Mouse (Mus musculus): ENCODE data around the gene Glipr1l1. TPM values are rescaled to one million over a fixed set of nuclear protein-coding genes. Genes with fewer than 3 reads are reported as not detected.
"Not testable (repeated sequence)": the region's sequence is repeated elsewhere in the genome, so short reads cannot be mapped to it uniquely, and the experiment has no call there.

Gene Glipr1l1
- total RNA-seq (2018; cell fraction: chromatin; rRNA removed) = not detected
- not detected for total RNA-seq (2018; cell fraction: cytosol; rRNA removed)
- total RNA-seq (2018; cell fraction: nucleus; rRNA removed) = not detected
- polyA plus RNA-seq (2018) = not detected in 3 replicates

DNA sequence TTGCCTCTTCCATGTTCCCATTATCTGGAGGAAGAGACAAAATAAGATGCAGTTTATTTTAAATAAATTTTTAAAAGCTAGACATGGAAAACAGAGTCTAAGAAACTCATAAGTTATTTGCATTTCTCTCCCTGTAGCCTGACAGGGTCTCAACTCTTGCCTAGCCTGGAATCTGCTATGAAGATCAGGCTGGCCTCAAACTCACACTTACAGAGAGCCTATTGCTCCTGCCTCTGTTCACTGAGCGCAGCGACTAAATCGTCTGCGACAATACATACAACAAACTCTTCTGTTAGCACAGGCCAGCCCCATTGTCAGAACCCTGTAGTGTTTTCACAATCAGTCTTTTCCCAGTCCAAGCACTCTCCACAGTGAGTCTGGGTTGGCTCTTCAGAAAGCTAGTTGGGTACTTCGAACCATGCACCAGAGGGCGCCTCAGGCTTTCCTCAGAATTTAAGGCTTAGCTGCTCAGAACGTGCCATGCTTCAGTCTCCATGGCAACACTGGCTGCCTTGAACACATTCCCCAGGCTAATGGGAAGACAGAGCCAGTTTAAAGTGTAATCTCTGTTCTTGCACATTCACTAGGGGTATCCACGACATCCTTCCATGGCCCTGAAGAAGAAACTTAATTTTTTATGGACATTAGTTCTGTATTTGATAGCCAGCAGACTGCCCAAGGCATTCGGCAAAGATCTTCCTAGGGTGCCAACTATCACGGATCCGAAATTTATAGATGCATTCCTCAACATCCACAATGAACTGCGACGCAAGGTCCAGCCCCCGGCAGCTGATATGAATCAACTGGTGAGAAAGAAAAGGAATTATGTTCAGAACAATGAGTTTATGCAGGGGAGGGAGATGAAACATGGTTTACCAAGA lies at the start of gene Glipr1l1:
Gene Glipr1l1 (plus strand): TSS at position 488 of the 881 bp plus-strand sequence.
- no peaks in the 10 kb centered on the region for H3K79me2 ChIP-seq (ENCODE audit: inconsistent target)
- no peak within 1 kb of the TSS for H3K4me3 ChIP-seq (ENCODE audit: inconsistent target)
- H3K27ac ChIP-seq = no peak within 1 kb of the TSS
- WGBS (ENCODE audit: missing documents) = 64% methylated on average over 14 of the region's 14 CpGs
- no peaks in the 10 kb centered on the region for H3K36me3 ChIP-seq (ENCODE audit: inconsistent target)

DNA sequence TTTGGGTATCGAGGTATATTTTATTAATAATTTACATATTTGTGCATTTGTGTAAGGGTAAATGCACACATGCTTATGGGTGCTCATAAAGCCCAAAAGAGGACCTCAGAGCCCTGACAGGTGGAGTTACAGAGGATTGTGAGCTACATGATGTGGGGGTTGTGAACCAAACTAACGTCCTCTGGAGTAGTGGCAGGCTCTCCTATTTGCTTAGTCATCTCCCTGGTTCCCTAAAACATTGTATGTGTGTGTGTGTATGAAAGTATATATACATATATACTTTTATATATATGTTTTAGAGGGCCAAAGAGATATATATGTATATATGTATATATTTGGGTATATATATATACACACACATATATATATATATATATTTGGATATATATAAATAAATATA lies 36.4 kb upstream of the Glipr1l1 start:
- Histone ChIP-seq H3K27ac (no peak overlapping the region), H3K36me3 (ENCODE audit: inconsistent target) (no peaks in the 10 kb centered on the region), H3K79me2 (ENCODE audit: inconsistent target) (no peaks in the 10 kb centered on the region), H3K4me3 (ENCODE audit: inconsistent target) (no peak overlapping the region)
- 14% methylated on average over 1 of the region's 2 CpGs for WGBS (ENCODE audit: missing documents)

DNA sequence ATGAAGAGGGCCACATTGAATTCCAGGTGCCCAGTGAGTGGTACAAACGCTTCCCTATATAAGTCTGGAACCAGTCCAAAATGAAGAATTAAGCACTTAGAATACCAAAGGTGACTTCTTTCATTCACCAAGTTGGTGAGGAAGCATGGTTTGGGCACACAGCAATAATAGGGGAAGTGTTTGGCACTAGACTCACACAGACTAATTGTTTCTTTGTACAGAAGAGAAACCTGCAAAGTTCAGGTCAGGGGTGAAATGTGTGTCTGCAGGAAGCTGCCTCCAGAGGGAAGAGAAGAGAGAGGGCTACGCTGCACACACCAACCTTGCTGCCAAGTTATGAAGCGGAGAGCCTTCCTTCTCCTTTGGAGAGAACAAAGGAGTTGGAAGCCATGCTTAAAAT lies 31.3 kb upstream of the Glipr1l1 start:
- not testable (repeated sequence) for H3K79me2 ChIP-seq (ENCODE audit: inconsistent target); H3K36me3 ChIP-seq (ENCODE audit: inconsistent target); H3K27ac ChIP-seq; H3K4me3 ChIP-seq (ENCODE audit: inconsistent target)
- 64% methylated on average over 2 of the region's 3 CpGs for WGBS (ENCODE audit: missing documents)

DNA sequence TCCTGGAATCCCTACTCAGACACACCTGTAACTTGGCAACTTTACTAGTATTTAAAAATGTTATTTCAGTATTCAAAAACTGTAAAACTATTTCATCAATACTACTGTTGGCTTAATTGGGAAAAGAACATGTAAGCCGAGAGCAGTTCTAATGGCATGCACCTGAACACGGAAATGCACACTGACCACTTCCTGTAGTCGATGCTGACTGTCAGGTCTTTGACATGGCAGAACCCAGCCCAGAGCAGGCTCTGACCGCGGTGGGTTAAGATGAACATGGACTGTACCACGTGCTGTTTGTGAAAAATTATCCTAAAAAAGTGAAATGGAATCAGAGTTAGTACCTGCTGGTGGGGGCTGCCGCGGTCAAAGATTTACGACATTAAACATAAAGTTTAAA lies 16.5 kb upstream of the Glipr1l1 start:
- H3K79me2 ChIP-seq (ENCODE audit: inconsistent target); H3K36me3 ChIP-seq (ENCODE audit: inconsistent target); H3K4me3 ChIP-seq (ENCODE audit: inconsistent target); H3K27ac ChIP-seq: not testable (repeated sequence)
- 12% methylated on average over 3 of the region's 9 CpGs for WGBS (ENCODE audit: missing documents)

DNA sequence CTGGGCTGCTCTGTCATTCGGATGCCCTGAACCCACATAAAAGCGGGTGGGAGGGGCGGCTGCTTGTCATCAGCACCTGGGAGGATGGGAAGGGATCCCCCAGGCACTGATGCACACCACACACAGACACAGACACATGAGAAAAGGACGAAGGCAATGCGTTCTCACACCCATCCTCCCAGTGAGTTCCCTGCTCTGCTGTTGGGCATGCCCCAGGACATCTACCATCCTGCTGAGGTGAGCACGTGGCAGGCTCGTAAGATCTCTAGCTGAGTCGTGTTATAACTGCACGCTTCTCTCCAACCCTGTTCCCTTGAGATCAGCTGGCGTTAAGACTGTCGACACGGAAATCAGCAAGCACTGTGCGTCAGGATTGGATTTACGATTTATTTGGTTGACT lies 15.7 kb upstream of the Glipr1l1 start:
- not testable (repeated sequence) for H3K4me3 ChIP-seq (ENCODE audit: inconsistent target); H3K79me2 ChIP-seq (ENCODE audit: inconsistent target); H3K27ac ChIP-seq; H3K36me3 ChIP-seq (ENCODE audit: inconsistent target)
- WGBS (ENCODE audit: missing documents) = 65% methylated on average over 11 of the region's 14 CpGs

DNA sequence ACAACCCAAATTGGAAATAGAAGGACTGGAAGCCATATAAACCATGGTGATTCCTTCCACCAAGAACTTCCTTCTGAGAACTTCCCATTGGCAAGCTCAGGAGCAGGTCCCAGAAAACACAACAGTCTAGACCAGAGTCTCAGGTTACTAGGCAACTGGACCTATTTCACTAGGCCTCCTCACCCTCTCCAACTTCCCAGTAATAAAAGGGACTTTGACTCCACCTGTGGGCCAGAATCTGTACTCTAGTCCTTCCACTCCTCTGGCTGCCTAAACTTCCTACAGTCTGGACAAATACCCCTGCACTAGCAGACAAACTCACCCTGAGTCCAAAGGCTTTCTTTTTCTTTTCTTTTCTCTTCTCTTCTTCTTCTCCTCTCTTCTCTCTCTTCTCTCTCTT lies 8.8 kb upstream of the Glipr1l1 start:
- no peaks in the 10 kb centered on the region for H3K36me3 ChIP-seq (ENCODE audit: inconsistent target)
- H3K4me3 ChIP-seq (ENCODE audit: inconsistent target) = no peak overlapping the region

DNA sequence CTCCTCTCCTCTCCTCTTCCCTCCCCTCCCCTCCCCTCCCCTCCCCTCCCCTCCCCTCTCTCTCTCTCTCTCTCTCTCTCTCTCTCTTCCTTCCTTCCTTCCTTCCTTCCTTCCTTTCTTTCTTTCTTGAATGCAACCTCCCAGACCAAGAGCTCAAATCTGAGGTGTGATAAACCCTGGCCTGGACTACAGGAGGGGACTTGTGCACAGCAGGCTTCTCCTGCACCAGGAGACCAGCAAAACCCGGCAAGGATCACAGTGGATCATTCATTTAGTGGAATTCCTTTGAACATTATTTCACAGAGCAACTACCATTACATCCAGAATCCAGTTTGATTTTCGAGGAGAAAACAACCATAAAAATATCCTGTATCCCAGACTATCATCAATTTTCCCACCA lies 8.0 kb upstream of the Glipr1l1 start:
- H3K36me3 ChIP-seq (ENCODE audit: inconsistent target); H3K79me2 ChIP-seq (ENCODE audit: inconsistent target); H3K4me3 ChIP-seq (ENCODE audit: inconsistent target); H3K27ac ChIP-seq: not testable (repeated sequence)
- 96% methylated on average over 2 of the region's 2 CpGs for WGBS (ENCODE audit: missing documents)

More for the DNA sequence above, 8.8 kb upstream of the Glipr1l1 start:
- Histone ChIP-seq H3K79me2 (ENCODE audit: inconsistent target) (no peaks in the 10 kb centered on the region), H3K27ac (no peak overlapping the region)

DNA sequence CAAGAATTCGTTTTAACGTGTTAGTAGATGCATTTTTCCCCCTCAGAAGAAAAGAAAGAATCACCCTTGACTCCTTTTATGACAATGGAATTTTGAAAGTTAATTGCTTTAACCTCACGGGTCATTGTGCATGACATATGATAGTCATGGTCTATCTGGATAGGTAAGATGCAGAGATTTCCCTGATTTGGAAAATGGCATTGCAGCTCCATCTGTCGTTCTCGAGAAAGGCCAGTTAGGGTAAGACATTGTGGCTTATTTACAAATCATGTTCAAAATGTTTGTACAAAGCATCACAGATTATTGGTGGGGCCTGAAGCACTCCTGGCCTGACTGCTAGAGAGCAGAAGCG lies 570 bp downstream of the Glipr1l1 start:
- H3K27ac ChIP-seq; H3K4me3 ChIP-seq (ENCODE audit: inconsistent target); H3K79me2 ChIP-seq (ENCODE audit: inconsistent target); H3K36me3 ChIP-seq (ENCODE audit: inconsistent target): not testable (repeated sequence)
- WGBS (ENCODE audit: missing documents) = 90% methylated on average over 3 of the region's 6 CpGs

DNA sequence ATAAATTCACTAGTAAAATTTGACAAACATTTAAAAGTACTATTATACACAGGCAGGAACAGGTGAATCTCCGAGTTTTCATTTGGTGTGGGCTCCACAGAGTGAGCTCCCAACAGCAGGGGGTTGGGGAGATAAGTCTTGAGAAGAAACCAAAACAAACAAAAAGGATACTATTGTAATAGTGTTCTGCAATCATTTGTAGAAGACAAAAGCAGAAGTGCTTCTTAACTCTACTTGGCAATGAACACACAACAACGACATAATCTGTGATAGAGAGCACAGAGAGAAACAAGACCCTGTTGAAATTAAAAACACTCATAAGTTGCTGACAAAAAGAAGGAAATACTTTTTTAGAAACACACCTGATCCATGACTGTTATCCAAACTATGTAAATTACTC lies 20.1 kb downstream of the Glipr1l1 start:
- 38% methylated on average over 2 of the region's 2 CpGs for whole genome bisulfite sequencing (ENCODE audit: missing documents)
- Histone ChIP-seq H3K27ac (no peak overlapping the region), H3K79me2 (ENCODE audit: inconsistent target) (no peaks in the 10 kb centered on the region), H3K4me3 (ENCODE audit: inconsistent target) (no peak overlapping the region), H3K36me3 (ENCODE audit: inconsistent target) (no peaks in the 10 kb centered on the region)

DNA sequence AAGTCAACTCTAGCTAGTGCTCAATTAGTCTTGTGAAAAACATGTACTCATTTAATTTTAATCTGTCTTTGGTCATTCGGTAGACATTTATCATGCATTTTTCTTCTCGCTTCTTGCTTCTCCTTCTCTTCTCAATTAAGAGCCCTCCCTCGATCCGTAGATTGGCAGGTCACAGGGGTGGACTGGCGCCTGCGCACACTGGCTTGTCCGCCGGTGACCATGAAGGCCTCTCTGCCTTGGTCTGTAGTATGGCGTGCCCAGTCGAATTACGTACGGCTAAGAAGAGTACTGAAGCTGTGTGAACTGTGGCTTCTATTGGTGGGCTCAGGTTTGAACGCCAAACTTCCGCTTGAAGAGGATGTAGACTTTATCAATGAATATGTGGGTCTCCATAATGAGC lies 23.2 kb downstream of the Glipr1l1 start, which contains the start of gene Glipr1l2:
Gene Glipr1l2 (plus strand): TSS at position 198 of the 400 bp plus-strand sequence.
- Histone ChIP-seq H3K79me2 (ENCODE audit: inconsistent target) (no peaks in the 10 kb centered on the region), H3K36me3 (ENCODE audit: inconsistent target) (no peaks in the 10 kb centered on the region), H3K4me3 (ENCODE audit: inconsistent target) (no peak within 1 kb of the TSS), H3K27ac (no peak within 1 kb of the TSS)
- 91% methylated on average over 12 of the region's 14 CpGs for WGBS (ENCODE audit: missing documents)

DNA sequence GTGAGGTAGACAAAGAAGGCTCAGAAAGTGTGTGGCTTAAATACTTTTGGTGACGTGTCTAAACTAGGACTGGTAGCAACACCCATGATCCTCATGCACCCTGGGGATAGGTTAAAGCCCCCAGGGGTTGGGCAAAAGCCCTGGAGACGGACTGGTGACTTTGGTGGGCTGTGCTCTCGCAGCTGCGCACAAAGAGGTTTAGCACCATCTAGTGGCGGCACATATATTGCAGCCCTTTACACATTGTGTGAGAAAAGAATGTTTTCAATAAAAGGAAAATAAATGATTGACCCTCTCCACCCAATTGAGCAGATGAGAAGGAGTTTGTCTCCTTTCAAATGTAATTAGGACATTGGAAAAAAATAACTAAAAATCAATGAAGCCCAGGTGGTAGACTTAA lies 45.8 kb downstream of the Glipr1l1 start:
- H3K36me3 ChIP-seq (ENCODE audit: inconsistent target) = not testable (repeated sequence)

DNA sequence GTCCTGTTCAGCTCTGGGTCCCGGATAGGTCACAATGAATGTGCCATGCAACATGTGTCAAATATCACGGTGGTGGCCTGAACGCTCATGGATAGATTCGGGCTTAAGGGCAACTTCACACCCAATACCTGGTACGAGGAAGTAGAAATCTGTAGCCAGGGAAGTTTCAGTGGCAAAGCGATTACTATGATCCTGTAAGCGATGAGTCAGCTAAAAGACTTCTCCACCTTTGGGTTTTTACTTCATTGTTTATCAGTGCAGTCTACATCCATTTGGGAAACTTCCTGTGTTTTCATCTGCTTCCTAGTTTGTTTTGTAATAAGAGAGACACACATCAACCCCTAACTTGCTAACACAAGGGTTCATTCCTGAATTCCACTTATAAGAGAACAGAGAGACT lies 50.4 kb downstream of the Glipr1l1 start:
- no peaks in the 10 kb centered on the region for H3K36me3 ChIP-seq (ENCODE audit: inconsistent target)
- 75% methylated on average over 7 of the region's 7 CpGs for WGBS (ENCODE audit: missing documents)
- H3K27ac ChIP-seq = no peak overlapping the region
- H3K79me2 ChIP-seq (ENCODE audit: inconsistent target) = no peaks in the 10 kb centered on the region
- H3K4me3 ChIP-seq (ENCODE audit: inconsistent target) = no peak overlapping the region

More for the DNA sequence above, 45.8 kb downstream of the Glipr1l1 start:
- H3K27ac ChIP-seq; H3K4me3 ChIP-seq (ENCODE audit: inconsistent target); H3K79me2 ChIP-seq (ENCODE audit: inconsistent target): not testable (repeated sequence)
- 4% methylated on average over 4 of the region's 5 CpGs for whole genome bisulfite sequencing (ENCODE audit: missing documents)

DNA sequence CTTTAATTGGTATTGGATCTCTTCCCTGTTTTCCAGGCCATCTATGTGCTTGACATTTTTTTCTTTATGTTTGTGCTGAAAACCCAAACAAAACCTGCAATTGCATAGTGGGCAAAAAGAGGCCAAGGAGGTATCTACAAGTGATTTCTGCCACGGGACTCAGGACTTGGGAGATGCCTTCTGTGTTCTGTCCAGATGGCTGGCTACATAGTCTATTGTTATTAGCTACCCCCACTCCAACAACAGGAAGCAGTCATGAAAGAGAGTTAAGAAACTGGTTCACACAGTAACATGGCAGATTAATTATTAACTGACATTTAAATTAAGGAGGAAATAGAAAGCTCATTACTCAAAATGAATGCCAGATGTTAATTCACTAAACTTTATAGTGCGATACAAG lies 65.1 kb downstream of the Glipr1l1 start:
- 88% methylated on average over 1 of the region's 2 CpGs for WGBS (ENCODE audit: missing documents)
- H3K36me3 ChIP-seq (ENCODE audit: inconsistent target); H3K79me2 ChIP-seq (ENCODE audit: inconsistent target); H3K27ac ChIP-seq; H3K4me3 ChIP-seq (ENCODE audit: inconsistent target): not testable (repeated sequence)

DNA sequence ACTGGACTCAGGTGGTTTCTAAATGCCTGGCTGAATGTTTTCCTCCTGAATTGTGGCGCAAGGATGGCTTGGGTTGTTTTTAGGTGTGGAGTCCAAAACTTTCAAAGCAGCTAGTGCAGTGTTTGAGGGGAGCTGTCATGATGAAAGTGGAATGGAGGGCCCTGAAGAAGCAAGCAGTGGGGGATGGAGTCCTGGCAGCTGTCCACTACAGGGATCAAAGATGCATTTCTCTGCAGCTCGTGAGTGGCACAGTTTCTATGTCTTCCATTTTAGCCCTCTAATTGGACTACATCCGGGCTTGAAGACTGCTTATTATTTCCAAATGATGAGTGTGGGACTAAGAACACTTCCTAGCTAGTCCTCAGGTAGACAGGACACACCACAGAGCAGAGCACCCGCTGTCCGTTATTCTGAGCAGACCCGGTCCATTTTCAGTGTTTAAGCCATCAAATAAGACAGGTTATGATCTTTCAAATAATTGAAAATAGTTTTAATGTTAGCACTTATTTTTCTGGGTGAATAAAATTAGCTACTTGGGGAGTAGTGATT lies 67.8 kb downstream of the Glipr1l1 start:
- H3K27ac ChIP-seq; H3K79me2 ChIP-seq (ENCODE audit: inconsistent target); H3K4me3 ChIP-seq (ENCODE audit: inconsistent target); H3K36me3 ChIP-seq (ENCODE audit: inconsistent target): not testable (repeated sequence)
- WGBS (ENCODE audit: missing documents) = 93% methylated on average over 6 of the region's 6 CpGs
